Mouse (Mus musculus) heart, postnatal 0 days (tissue): ENCODE measurements around the gene Malsu1. TPM values are rescaled to one million over a fixed set of nuclear protein-coding genes. Genes with fewer than 3 reads are reported as not detected.

Experiments
- ATAC-seq: fragments of 200-750 bp; cut with Nextera tagmentation; 2 replicates; pipeline ENCODE4 v1.8.0; 2017; ENCODE audit warnings: low read depth, moderate number of reproducible peaks, moderate library complexity; ENCODE audit not compliant: insufficient read depth
- DNase-seq: peaks from one replicate; pipeline ENCODE4 v3.0.0-alpha.2; 2016; ENCODE audit warnings: low spot score
- H3K27ac ChIP-seq: fragments of 300-500 bp; sonication (generic); 2 replicates; pipeline ENCODE4 v1.5.1; 2014; ENCODE audit warnings: low read depth, mild to moderate bottlenecking
- H3K27me3 ChIP-seq: fragments of 300-500 bp; sonication (generic); 2 replicates; pipeline ENCODE4 v1.6.1; 2014; ENCODE audit warnings: low read length, mixed read lengths; ENCODE audit not compliant: control insufficient read depth, insufficient read depth
- H3K36me3 ChIP-seq: fragments of 300-500 bp; sonication (generic); replicated peaks from 2 replicates; pipeline ENCODE4 v1.6.1; 2014; ENCODE audit warnings: low read length, mixed read lengths; ENCODE audit not compliant: control insufficient read depth, insufficient read depth
- H3K4me1 ChIP-seq: fragments of 300-500 bp; sonication (generic); 2 replicates; pipeline ENCODE4 v1.6.1; 2014; ENCODE audit warnings: antibody characterized with exemption; ENCODE audit not compliant: control insufficient read depth, insufficient read depth
- H3K4me2 ChIP-seq: fragments of 300-500 bp; sonication (generic); 2 replicates; pipeline ENCODE4 v1.6.1; 2014; ENCODE audit warnings: low read depth, mild to moderate bottlenecking, low read length, moderate library complexity
- H3K4me3 ChIP-seq: fragments of 300-500 bp; sonication (generic); 2 replicates; pipeline ENCODE4 v1.5.1; 2014; ENCODE audit warnings: low read depth, low read length
- H3K9ac ChIP-seq: fragments of 300-500 bp; sonication (generic); replicated peaks from 2 replicates; pipeline ENCODE4 v1.6.1; 2014; ENCODE audit warnings: low read depth, low read length, mixed read lengths
- H3K9me3 ChIP-seq: fragments of 300-500 bp; sonication (generic); replicated peaks from 2 replicates; pipeline ENCODE4 v1.6.1; 2016; ENCODE audit warnings: low read length; ENCODE audit not compliant: control insufficient read depth
- CTCF ChIP-seq: IDR thresholded peaks from 2 replicates; pipeline ENCODE4 v1.5.1; 2016; ENCODE audit warnings: antibody characterized with exemption, control low read depth, low read depth
- EP300 ChIP-seq: IDR thresholded peaks from 2 replicates; pipeline ENCODE4 v1.6.1; 2016; ENCODE audit warnings: antibody characterized with exemption, low read depth
- WGBS: fragments of 180-500 bp; shearing (Covaris S2); extraction: QIAGEN DNeasy Blood & Tissue Kit; methylation state at CpG from one replicate; pipeline ENCODE4 v1.1.7; 2014; 5-methylcytosine and 5-hydroxymethylcytosine counted together
- polyA plus RNA-seq: library from polyadenylated mRNA; unstranded; fragments of >200 nt; fragmentation: Nextera tagmentation; extraction: Ambion mirVana; gene quantifications from 2 replicates; pipeline ENCODE4 v1.2.1, GENCODE M21; 2015
- total RNA-seq: library from RNA; depleted of rRNA; stranded (reverse); fragments of >200 nt; gene quantifications from 2 replicates; pipeline ENCODE4 v1.2.3, GENCODE M21; 2014; ENCODE audit warnings: low replicate concordance

Gene Malsu1
- total and polyA plus RNA-seq, 2 experiments from 2014 or later: 35.3 to 97.6 TPM

- ATAC-seq (no peak), DNase-seq (no peak)
- Histone ChIP-seq H3K4me3 (no peak overlapping the region), H3K36me3 (no peaks in the 10 kb centered on the region), H3K9ac (no peak overlapping the region), H3K9me3 (no peaks in the 10 kb centered on the region), H3K27ac (no peak overlapping the region), H3K27me3 (no peaks in the 10 kb centered on the region), H3K4me2 (no peak overlapping the region), H3K4me1 (no peaks in the 10 kb centered on the region)
- no peak for TF ChIP-seq EP300
- TF ChIP-seq CTCF: no peak
- WGBS: 79% methylated on average over 9 of the region's 9 CpGs
Measured at GRCm38 (mm10) chr6:49056009-49056408, 17.6 kb upstream of the Malsu1 start.

DNA sequence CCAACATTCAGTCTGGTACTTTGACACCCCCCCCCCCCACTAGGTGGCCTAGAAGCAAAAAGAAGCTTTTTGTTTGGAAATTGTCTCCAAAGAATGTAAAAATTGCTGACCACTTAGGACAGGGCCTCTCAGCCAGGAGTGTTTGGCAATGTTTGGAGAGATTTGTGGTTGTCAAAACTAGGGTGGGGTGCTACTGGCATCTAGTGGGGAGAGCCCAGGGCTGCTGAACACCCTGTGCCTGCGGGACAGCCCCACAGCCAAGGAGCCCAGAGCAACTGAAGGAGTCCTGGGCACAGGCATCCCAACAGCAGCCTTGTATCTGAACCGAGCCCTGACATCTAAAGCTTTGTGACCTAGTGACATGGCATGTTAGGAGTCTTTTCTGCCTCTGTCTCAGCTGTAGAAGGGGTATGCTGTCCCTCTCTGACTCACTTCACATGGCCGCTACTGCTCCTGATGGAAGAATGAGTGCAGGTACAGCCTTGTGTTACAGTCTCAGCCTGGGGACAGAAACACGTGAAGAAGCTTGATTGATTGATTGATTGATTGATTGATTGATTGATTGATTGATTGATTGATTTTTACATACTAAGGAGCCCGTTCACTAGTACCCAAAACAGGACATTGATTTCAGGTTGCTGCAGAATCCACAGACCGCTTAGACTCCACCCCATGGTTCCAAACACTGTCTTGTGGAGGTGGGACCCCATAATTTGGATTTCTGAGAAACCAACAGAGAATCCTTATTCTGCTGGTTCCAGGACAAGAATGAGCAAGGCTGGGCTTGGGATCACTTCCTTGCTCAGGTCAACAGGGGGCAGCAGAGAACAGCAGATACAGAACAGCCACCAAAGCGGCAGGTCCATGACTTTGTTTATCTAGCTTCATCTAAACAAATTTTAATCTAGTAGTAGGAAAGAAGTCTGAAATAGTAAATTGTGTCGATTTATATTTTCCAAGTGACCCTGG, 16.3 kb upstream of the Malsu1 start:
- Histone ChIP-seq H3K27me3 (no peaks in the 10 kb centered on the region), H3K4me1 (no peaks in the 10 kb centered on the region), H3K9me3 (no peaks in the 10 kb centered on the region), H3K27ac (no peak overlapping the region), H3K4me3 (no peak overlapping the region), H3K4me2 (no peak overlapping the region), H3K9ac (no peak overlapping the region), H3K36me3 (no peaks in the 10 kb centered on the region)
- WGBS: 35% methylated on average over 8 of the region's 8 CpGs
- peak; percentile 54 for DNase-seq
- no peak; the same call in 1 of the 2 replicates for ATAC-seq
- TF ChIP-seq CTCF: peak; percentile 90
- TF ChIP-seq EP300: no peak

- Histone ChIP-seq H3K27me3 (no peaks in the 10 kb centered on the region), H3K27ac (no peak overlapping the region), H3K9ac (no peak overlapping the region), H3K9me3 (no peaks in the 10 kb centered on the region), H3K4me2 (no peak overlapping the region), H3K4me1 (no peaks in the 10 kb centered on the region), H3K36me3 (no peaks in the 10 kb centered on the region), H3K4me3 (no peak overlapping the region)
- no peak for DNase-seq
- no peak for ATAC-seq
- TF ChIP-seq CTCF: no peak
- TF ChIP-seq EP300: no peak
- 31% methylated on average over 3 of the region's 4 CpGs for WGBS
Measured at GRCm38 (mm10) chr6:49068361-49068760, 5.2 kb upstream of the Malsu1 start.

- Histone ChIP-seq H3K4me1 (peaks cover 11% of the 10 kb centered on the region; the same call in 1 of the 2 replicates), H3K36me3 (0 out of 2 replicates have a peak, but pooled peaks cover 4% of the 10 kb centered on the region), H3K9ac (peak overlapping the region; percentile 87), H3K4me2 (peak overlapping the region; percentile 88), H3K4me3 (peak overlapping the region; percentile 76), H3K27me3 (no peaks in the 10 kb centered on the region), H3K9me3 (no peaks in the 10 kb centered on the region), H3K27ac (peak overlapping the region; percentile 79)
- WGBS: 1% methylated on average over 19 of the region's 19 CpGs
- peak; percentile 9 for DNase-seq
- TF ChIP-seq EP300 (no peak), CTCF (no peak)
- ATAC-seq: peak; percentile 42; the same call in 1 of the 2 replicates
Measured at GRCm38 (mm10) chr6:49074117-49074490, 509 bp downstream of the Malsu1 start.

- Histone ChIP-seq H3K27ac (no peak overlapping the region), H3K27me3 (no peaks in the 10 kb centered on the region), H3K4me1 (peaks cover 11% of the 10 kb centered on the region; the same call in 1 of the 2 replicates), H3K9ac (no peak overlapping the region), H3K4me2 (no peak overlapping the region), H3K9me3 (no peaks in the 10 kb centered on the region), H3K36me3 (0 out of 2 replicates have a peak, but pooled peaks cover 5% of the 10 kb centered on the region), H3K4me3 (no peak overlapping the region)
- no peak for ATAC-seq
- TF ChIP-seq CTCF (no peak), EP300 (no peak)
- DNase-seq: no peak
- WGBS: 83% methylated on average over 2 of the region's 2 CpGs
Measured at GRCm38 (mm10) chr6:49077894-49078293, 4.3 kb downstream of the Malsu1 start.
